Mouse (Mus musculus): ENCODE data around the gene C2cd5. TPM values are rescaled to one million over a fixed set of nuclear protein-coding genes. Genes with fewer than 3 reads are reported as not detected.

The C2cd5 gene
- polyA plus RNA-seq, 1 experiment from 2014 or later, result 29.1 TPM

DNA sequence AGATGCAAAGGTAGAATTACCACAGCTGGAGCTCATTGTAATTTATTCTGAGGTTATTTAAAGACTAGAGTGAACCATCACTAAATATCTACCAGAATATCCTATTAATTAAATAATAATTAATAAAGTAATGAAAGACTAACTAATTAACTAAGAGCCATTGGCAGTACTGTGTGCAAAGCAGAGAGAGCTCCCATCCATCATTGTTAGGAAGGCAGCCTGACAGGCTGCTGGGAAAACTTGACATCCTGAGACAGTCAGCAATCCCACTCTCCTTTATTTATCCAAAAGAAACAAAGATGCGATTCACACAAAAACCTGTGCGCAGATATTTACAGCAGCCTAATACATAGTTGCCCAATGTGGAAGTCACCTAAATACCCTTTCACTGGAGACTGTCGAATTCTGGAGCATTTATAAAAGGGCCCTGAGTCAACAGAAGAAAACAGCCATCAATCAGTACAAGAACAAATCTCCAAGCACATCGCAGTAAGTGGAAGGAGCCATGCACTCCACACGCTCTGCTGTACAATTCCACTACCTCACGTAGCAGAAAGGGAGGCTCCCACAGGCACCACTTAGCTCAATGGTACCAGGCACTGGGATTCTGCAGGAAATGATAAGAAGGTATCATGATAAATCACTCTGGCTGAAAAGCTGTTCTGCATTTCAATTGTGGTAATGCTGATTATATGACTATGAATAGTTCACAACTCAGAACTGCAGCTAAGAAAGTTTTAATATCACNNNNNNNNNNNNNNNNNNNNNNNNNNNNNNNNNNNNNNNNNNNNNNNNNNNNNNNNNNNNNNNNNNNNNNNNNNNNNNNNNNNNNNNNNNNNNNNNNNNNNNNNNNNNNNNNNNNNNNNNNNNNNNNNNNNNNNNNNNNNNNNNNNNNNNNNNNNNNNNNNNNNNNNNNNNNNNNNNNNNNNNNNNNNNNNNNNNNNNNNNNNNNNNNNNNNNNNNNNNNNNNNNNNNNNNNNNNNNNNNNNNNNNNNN lies 120.0 kb downstream of the C2cd5 start:
- H3K4me3 ChIP-seq (ENCODE audit: low read depth, low read length), result no peak overlapping the region
- H3K9me3 ChIP-seq (ENCODE audit: control insufficient read depth, low read length), result no peaks in the 10 kb centered on the region
- ATAC-seq (ENCODE audit: low FRiP score) (no peak), DNase-seq (ENCODE audit: low spot score, missing footprints) (peak; percentile 82)
- H3K27me3 ChIP-seq (ENCODE audit: control insufficient read depth, insufficient read depth, low read length), result no peaks in the 10 kb centered on the region
- H3K9ac ChIP-seq (ENCODE audit: low read length), result no peak overlapping the region
- WGBS, result 63% methylated on average over 6 of the region's 6 CpGs
- H3K36me3 ChIP-seq (ENCODE audit: control insufficient read depth, insufficient read depth, low read length), result no peaks in the 10 kb centered on the region
- H3K27ac ChIP-seq (ENCODE audit: low read depth, low read length), result peak overlapping the region; percentile 35; the same call in 1 of the 2 replicates
- H3K4me1 ChIP-seq (ENCODE audit: control insufficient read depth, insufficient read depth, low read length), result no peaks in the 10 kb centered on the region; the same call in 1 of the 2 replicates
- H3K4me2 ChIP-seq, result no peak overlapping the region

DNA sequence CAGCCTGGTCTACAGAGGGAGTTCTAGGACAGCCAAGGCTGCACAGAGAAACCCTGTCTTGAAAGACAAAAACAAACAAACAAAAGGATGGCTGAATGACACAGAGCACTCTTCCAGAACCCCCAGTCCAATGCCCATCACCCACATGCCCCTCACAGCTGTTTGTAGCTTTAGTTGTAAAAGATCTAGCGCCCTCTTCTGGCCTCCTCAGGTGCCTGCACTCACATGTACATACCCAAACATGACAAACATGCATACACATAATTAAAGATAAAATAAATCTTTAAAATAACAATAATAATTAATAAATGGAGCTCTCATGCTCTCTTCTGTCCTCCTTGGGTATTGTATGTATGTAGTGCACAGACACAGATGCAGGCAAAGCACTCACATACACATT lies 122.7 kb downstream of the C2cd5 start:
- Histone ChIP-seq H3K9ac (ENCODE audit: low read length) (no peak overlapping the region), H3K27me3 (ENCODE audit: control insufficient read depth, insufficient read depth, low read length) (no peaks in the 10 kb centered on the region), H3K4me3 (ENCODE audit: low read depth, low read length) (no peak overlapping the region), H3K4me2 (no peak overlapping the region), H3K4me1 (ENCODE audit: control insufficient read depth, insufficient read depth, low read length) (no peaks in the 10 kb centered on the region; the same call in 1 of the 2 replicates), H3K9me3 (ENCODE audit: control insufficient read depth, low read length) (no peaks in the 10 kb centered on the region), H3K36me3 (ENCODE audit: control insufficient read depth, insufficient read depth, low read length) (no peaks in the 10 kb centered on the region), H3K27ac (ENCODE audit: low read depth, low read length) (no peak overlapping the region)
- 48% methylated on average over 1 of the region's 1 CpGs for WGBS
- DNase-seq (ENCODE audit: low spot score, missing footprints) (peak; percentile 51), ATAC-seq (ENCODE audit: low FRiP score) (no peak)

DNA sequence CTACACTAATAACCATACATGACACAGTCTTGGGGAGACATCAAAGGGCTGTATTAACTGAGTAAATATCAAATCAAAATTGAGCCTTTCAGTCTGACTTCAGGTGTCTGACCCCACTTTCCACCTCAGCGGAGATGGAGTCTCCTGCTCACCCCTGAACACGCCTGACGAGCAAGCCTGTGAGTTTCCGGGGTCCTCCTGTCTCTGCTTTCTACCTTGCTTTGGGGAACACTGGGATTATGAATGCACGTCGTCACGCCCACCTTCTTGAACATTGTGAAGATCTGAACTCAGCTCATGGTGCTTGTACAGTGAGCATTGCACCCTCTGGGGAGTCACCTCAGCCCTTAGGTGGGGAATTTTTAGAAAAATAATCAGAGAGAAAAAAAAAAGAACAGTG lies 126.7 kb downstream of the C2cd5 start:
- H3K4me1 ChIP-seq (ENCODE audit: control insufficient read depth, insufficient read depth, low read length), result no peaks in the 10 kb centered on the region
- 86% methylated on average over 7 of the region's 7 CpGs for WGBS
- no peak overlapping the region for H3K9ac ChIP-seq (ENCODE audit: low read length)
- H3K27ac ChIP-seq (ENCODE audit: low read depth, low read length), result no peak overlapping the region
- H3K4me3 ChIP-seq (ENCODE audit: low read depth, low read length), result no peak overlapping the region
- DNase-seq (ENCODE audit: low spot score, missing footprints) (peak; percentile 75), ATAC-seq (ENCODE audit: low FRiP score) (no peak)
- no peak overlapping the region for H3K4me2 ChIP-seq
- no peaks in the 10 kb centered on the region for H3K36me3 ChIP-seq (ENCODE audit: control insufficient read depth, insufficient read depth, low read length)
- no peaks in the 10 kb centered on the region for H3K9me3 ChIP-seq (ENCODE audit: control insufficient read depth, low read length)
- no peaks in the 10 kb centered on the region for H3K27me3 ChIP-seq (ENCODE audit: control insufficient read depth, insufficient read depth, low read length)

DNA sequence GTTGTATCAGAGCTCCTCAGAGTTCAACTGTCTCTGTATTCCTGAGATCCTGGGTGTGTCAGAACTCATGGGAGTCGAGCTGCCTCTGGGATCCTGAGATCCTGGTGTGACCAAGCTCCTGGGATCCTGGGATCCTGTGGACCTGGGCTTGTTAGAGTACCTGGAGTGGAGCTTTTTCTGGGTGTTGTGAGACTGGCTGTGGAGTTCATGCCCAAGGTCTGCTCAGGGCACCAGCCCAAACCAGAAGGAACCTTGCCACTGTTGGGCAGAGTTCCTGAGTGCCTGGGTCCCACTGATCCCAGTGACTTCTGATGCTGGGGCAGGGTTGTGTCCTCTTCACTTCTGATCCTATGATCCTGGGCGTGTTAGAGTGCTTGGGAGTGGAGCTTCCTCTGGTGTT lies 127.7 kb downstream of the C2cd5 start:
- no peaks in the 10 kb centered on the region for H3K36me3 ChIP-seq (ENCODE audit: control insufficient read depth, insufficient read depth, low read length)
- no peak for ATAC-seq (ENCODE audit: low FRiP score)

DNA sequence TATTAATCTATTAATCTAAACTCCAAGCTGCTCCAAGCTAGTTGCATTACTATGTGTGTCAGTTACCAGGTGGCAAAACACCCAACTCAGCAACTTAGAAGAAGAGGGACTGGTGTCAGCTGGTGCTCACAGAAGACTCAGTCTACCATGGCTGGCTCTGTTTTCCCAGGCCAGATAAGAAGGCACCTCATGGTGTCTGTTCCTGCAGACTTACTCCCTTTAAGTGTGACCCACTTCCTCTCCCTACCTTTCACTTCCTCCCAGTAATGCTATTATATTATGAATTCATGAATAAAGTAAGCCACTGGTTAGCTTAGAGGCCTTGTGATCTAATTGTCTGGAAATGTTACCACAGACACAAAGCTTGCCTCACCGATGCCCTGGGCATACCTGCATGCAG lies 132.5 kb downstream of the C2cd5 start:
- Histone ChIP-seq H3K9ac (ENCODE audit: low read length) (no peak overlapping the region), H3K4me1 (ENCODE audit: control insufficient read depth, insufficient read depth, low read length) (peaks cover 3% of the 10 kb centered on the region; the same call in 1 of the 2 replicates), H3K9me3 (ENCODE audit: control insufficient read depth, low read length) (no peaks in the 10 kb centered on the region), H3K4me3 (ENCODE audit: low read depth, low read length) (no peak overlapping the region), H3K4me2 (no peak overlapping the region), H3K27me3 (ENCODE audit: control insufficient read depth, insufficient read depth, low read length) (no peaks in the 10 kb centered on the region), H3K36me3 (ENCODE audit: control insufficient read depth, insufficient read depth, low read length) (no peaks in the 10 kb centered on the region), H3K27ac (ENCODE audit: low read depth, low read length) (no peak overlapping the region)
- ATAC-seq (ENCODE audit: low FRiP score), result no peak
- peak; percentile 44 for DNase-seq (ENCODE audit: low spot score, missing footprints)
- 95% methylated on average over 1 of the region's 1 CpGs for WGBS

More for the DNA sequence above, 127.7 kb downstream of the C2cd5 start:
- Histone ChIP-seq H3K4me3 (ENCODE audit: low read depth, low read length) (no peak overlapping the region), H3K4me1 (ENCODE audit: control insufficient read depth, insufficient read depth, low read length) (no peaks in the 10 kb centered on the region), H3K9ac (ENCODE audit: low read length) (no peak overlapping the region), H3K27ac (ENCODE audit: low read depth, low read length) (no peak overlapping the region), H3K27me3 (ENCODE audit: control insufficient read depth, insufficient read depth, low read length) (no peaks in the 10 kb centered on the region), H3K4me2 (no peak overlapping the region), H3K9me3 (ENCODE audit: control insufficient read depth, low read length) (no peaks in the 10 kb centered on the region)
- 71% methylated on average over 2 of the region's 2 CpGs for WGBS
- DNase-seq (ENCODE audit: low spot score, missing footprints), result peak; percentile 70

DNA sequence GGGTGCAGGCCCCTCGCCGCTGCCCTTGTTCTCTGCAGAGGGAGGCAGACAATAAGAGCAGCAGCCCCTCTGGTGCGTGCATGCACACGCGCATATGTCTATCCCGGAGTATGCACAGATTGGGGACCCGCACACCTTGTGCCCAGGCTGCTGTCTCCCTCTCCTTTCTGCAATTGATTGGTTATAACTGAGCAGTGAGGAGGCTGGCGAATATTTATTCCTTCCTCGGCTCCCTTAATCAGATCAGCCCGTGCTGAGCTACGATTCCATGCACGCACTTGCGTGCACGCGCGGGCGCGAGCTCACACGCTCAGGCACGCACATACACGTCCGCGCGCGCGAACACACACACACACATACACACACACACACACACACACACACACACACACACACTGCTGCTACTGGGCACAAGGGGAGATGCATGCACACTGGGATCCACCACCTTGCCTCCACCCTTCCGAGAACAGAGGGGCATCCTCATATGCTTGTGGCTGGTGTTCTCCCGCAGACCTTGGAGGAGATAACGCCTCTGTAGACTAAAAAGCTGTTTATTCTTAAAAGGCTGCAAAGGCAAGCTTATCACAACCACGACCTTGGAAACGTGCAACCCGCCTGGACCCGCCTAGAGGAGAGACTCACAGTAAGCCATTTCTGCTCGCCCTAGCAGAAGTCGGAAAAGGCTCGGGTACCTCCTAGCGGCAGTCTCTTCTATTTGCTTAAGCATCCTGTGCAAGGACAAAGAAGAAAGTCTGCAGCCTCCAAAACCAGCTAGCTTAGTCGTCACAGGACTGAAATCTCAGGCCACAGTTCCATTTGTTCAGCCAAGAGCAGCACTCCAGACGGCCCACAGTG lies 135.2 kb downstream of the C2cd5 start:
- Histone ChIP-seq H3K4me2 (peak overlapping the region; percentile 90), H3K27me3 (ENCODE audit: control insufficient read depth, insufficient read depth, low read length) (no peaks in the 10 kb centered on the region), H3K36me3 (ENCODE audit: control insufficient read depth, insufficient read depth, low read length) (no peaks in the 10 kb centered on the region), H3K9ac (ENCODE audit: low read length) (peak overlapping the region; percentile 88), H3K4me1 (ENCODE audit: control insufficient read depth, insufficient read depth, low read length) (peaks cover 3% of the 10 kb centered on the region; the same call in 1 of the 2 replicates), H3K9me3 (ENCODE audit: control insufficient read depth, low read length) (no peaks in the 10 kb centered on the region; the same call in 1 of the 2 replicates), H3K27ac (ENCODE audit: low read depth, low read length) (peak overlapping the region; percentile 86), H3K4me3 (ENCODE audit: low read depth, low read length) (peak overlapping the region; percentile 65)
- peak; percentile 87 for ATAC-seq (ENCODE audit: low FRiP score)
- DNase-seq (ENCODE audit: low spot score, missing footprints), result peak; percentile 98
- under 1% methylated on average over 39 of the region's 39 CpGs for WGBS

DNA sequence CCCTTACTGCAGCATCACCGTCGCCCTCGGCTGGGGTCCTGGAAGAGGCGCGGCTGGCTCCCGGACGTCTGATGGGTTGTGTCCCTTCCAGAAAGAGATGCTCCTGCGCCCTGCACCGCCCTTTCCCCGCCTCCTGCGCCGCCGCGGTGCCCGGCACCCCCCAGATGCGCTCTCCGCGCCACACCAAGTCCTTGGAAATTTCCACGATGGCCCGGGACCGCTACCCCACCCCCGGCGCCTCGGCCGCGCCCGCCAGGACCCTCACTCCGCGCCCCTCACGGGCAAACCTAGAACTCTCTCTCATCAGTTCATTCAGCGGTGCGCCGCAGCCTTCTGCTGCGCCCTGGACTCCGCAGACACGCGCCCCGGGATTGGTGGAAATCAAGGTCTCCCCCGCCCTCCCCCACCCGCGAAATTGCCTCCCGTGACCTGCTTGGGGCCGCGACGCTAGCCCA lies 135.8 kb downstream of the C2cd5 start, which contains the start of gene St8sia1:
TSS of gene St8sia1 (minus strand) at position 377 of the 455 bp plus-strand sequence.
- WGBS, result under 1% methylated on average over 42 of the region's 45 CpGs

DNA sequence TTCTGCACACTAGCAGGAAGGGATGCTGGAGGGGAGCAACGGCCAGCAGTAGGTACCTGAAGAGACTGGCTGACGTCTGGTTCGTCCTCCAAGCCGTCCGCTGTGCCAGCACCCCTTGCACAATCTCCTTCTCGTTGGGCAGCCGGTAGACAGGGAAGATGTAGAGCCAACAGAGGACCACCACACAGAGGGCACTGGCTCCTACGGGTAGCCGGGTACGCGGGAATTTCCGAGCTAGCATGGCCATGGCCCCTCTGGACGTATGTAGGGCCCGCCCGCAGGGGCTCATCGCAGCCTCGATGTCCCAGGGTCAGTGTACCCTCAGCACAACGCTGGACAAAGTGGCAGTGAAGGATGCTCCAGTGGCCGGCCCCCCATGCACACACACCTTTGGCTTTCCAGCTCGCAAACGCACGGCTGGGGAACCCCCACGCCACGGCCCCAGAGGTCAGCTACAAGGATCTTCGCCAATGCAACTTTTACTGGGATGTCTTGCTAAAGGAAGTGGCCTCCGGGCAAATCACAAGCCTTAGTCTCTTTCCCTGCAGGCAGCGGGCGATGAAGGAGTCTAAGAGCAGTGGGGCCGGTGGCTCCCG lies 136.4 kb downstream of the C2cd5 start:
- DNase-seq (ENCODE audit: low spot score, missing footprints), result no peak
- 25% methylated on average over 30 of the region's 30 CpGs for WGBS

More for the DNA sequence above, 135.8 kb downstream of the C2cd5 start, which contains the start of gene St8sia1:
- Histone ChIP-seq H3K9me3 (ENCODE audit: control insufficient read depth, low read length) (no peaks in the 10 kb centered on the region; the same call in 1 of the 2 replicates), H3K27ac (ENCODE audit: low read depth, low read length) (peak within 1 kb of the TSS; percentile 86), H3K4me1 (ENCODE audit: control insufficient read depth, insufficient read depth, low read length) (peaks cover 3% of the 10 kb centered on the region; the same call in 1 of the 2 replicates), H3K4me2 (peak within 1 kb of the TSS; percentile 90), H3K36me3 (ENCODE audit: control insufficient read depth, insufficient read depth, low read length) (no peaks in the 10 kb centered on the region), H3K27me3 (ENCODE audit: control insufficient read depth, insufficient read depth, low read length) (no peaks in the 10 kb centered on the region), H3K4me3 (ENCODE audit: low read depth, low read length) (peak within 1 kb of the TSS; percentile 65), H3K9ac (ENCODE audit: low read length) (peak within 1 kb of the TSS; percentile 88)
- peak; percentile 97 for DNase-seq (ENCODE audit: low spot score, missing footprints)
- ATAC-seq (ENCODE audit: low FRiP score), result peak; percentile 78

More for the DNA sequence above, 136.4 kb downstream of the C2cd5 start:
- Histone ChIP-seq H3K4me2 (peak overlapping the region; percentile 90), H3K27me3 (ENCODE audit: control insufficient read depth, insufficient read depth, low read length) (no peaks in the 10 kb centered on the region), H3K9me3 (ENCODE audit: control insufficient read depth, low read length) (no peaks in the 10 kb centered on the region; the same call in 1 of the 2 replicates), H3K4me1 (ENCODE audit: control insufficient read depth, insufficient read depth, low read length) (peaks cover 3% of the 10 kb centered on the region; the same call in 1 of the 2 replicates), H3K9ac (ENCODE audit: low read length) (peak overlapping the region; percentile 88), H3K4me3 (ENCODE audit: low read depth, low read length) (peak overlapping the region; percentile 65), H3K36me3 (ENCODE audit: control insufficient read depth, insufficient read depth, low read length) (no peaks in the 10 kb centered on the region), H3K27ac (ENCODE audit: low read depth, low read length) (peak overlapping the region; percentile 86; the same call in 1 of the 2 replicates)
- ATAC-seq (ENCODE audit: low FRiP score), result peak; percentile 33
